Mouse (Mus musculus) CH12.LX (cell line): ENCODE results near the gene Acsm3. TPM values are rescaled to one million over a fixed set of nuclear protein-coding genes. Genes with fewer than 3 reads are reported as not detected.
A peak's percentile ranks its signal among the peaks of the same experiment; 100 is the strongest.

Experiments used
- DNase-seq: peaks from one replicate; pipeline ENCODE4 v3.0.0-alpha.2; 2013; ENCODE audit errors: extremely low read depth
- H3K27ac ChIP-seq: 2 replicates; pipeline ENCODE4 v1.5.1; 2012; ENCODE audit warnings: low read depth, mild to moderate bottlenecking, control low read depth, moderate library complexity; ENCODE audit not compliant: insufficient read depth
- H3K27me3 ChIP-seq: replicated peaks from 2 replicates; pipeline ENCODE3; 2012; ENCODE audit warnings: inconsistent platforms
- H3K36me3 ChIP-seq, 2 experiments: replicated peaks in 1 of 2; 2 replicates each; pipeline versions ENCODE3 to v1.6.1; 2012; ENCODE audit warnings: inconsistent platforms in 1 of 2, low read length in 1 of 2, mild to moderate bottlenecking in 1 of 2, mixed read lengths in 1 of 2, moderate library complexity in 1 of 2; ENCODE audit not compliant: control insufficient read depth in 1 of 2, insufficient read depth in 1 of 2
- H3K4me1 ChIP-seq, 2 experiments: 2 replicates each; pipeline ENCODE4 v1.6.1; 2012; ENCODE audit warnings: inconsistent platforms in 1 of 2, moderate library complexity in 1 of 2; ENCODE audit not compliant: insufficient read depth in 2 of 2, control insufficient read depth in 1 of 2
- H3K4me2 ChIP-seq: 2 replicates; pipeline ENCODE4 v1.6.1; 2012; ENCODE audit warnings: low read depth, mild to moderate bottlenecking, control low read depth; ENCODE audit not compliant: poor library complexity, insufficient read depth, severe bottlenecking
- H3K4me3 ChIP-seq, 3 experiments: fragments of 150-350 bp in 1 of 3; sonication (generic) in 1 of 3; replicated peaks in 1 of 3; 2 replicates each; pipeline versions ENCODE3 to v1.5.1; 2011 to 2012; ENCODE audit warnings: low read depth in 2 of 3, low read length in 2 of 3, mild to moderate bottlenecking in 2 of 3, moderate library complexity in 2 of 3, control low read depth in 1 of 3, improper control_type of control experiment in 1 of 3, inconsistent platforms in 1 of 3, mixed read lengths in 1 of 3; ENCODE audit not compliant: poor library complexity in 1 of 3
- H3K79me2 ChIP-seq: replicated peaks from 2 replicates; pipeline ENCODE4 v1.6.1; 2012; ENCODE audit warnings: mild to moderate bottlenecking, moderate library complexity; ENCODE audit not compliant: control insufficient read depth, poor library complexity, insufficient read depth, severe bottlenecking; ENCODE audit errors: extremely low read depth
- H3K9ac ChIP-seq: 2 replicates; pipeline ENCODE4 v1.6.1; 2012; ENCODE audit warnings: low read depth, mild to moderate bottlenecking, control low read depth, moderate library complexity; ENCODE audit not compliant: insufficient read depth
- H3K9me3 ChIP-seq: replicated peaks from 2 replicates; pipeline ENCODE3; 2012; ENCODE audit warnings: low read length, inconsistent platforms, mixed read lengths
- CHD2 ChIP-seq: IDR thresholded peaks from 2 replicates; pipeline ENCODE4 v1.6.1; 2011; ENCODE audit warnings: low read length, improper control_type of control experiment
- CTCF ChIP-seq, 2 experiments: IDR thresholded peaks in 1 of 2; conservative IDR thresholded peaks in 1 of 2; 2 replicates each; pipeline ENCODE4 v1.5.1; 2011 to 2012; ENCODE audit warnings: low read depth in 2 of 2, low read length in 2 of 2, improper control_type of control experiment in 1 of 2, inconsistent platforms in 1 of 2, mild to moderate bottlenecking in 1 of 2, moderate library complexity in 1 of 2
- E2F4 ChIP-seq: IDR thresholded peaks from 2 replicates; pipeline ENCODE4 v1.6.1; 2011; ENCODE audit warnings: low read depth, low read length, improper control_type of control experiment; ENCODE audit not compliant: insufficient replicate concordance
- ETS1 ChIP-seq: conservative IDR thresholded peaks from 2 replicates; pipeline ENCODE4 v1.6.1; 2012; ENCODE audit warnings: low read depth, mild to moderate bottlenecking, inconsistent platforms, low read length, improper control_type of control experiment, moderate library complexity
- GABPA ChIP-seq: IDR thresholded peaks from 2 replicates; pipeline ENCODE4 v1.6.1; 2012; ENCODE audit warnings: low read depth, low read length, improper control_type of control experiment, inconsistent platforms; ENCODE audit not compliant: insufficient replicate concordance
- MYC ChIP-seq: IDR thresholded peaks from 2 replicates; pipeline ENCODE4 v1.6.1; 2011; ENCODE audit warnings: low read depth, mild to moderate bottlenecking, improper control_type of control experiment, low read length
- NRF1 ChIP-seq: IDR thresholded peaks from 2 replicates; pipeline ENCODE4 v1.6.1; 2014; ENCODE audit warnings: low read depth, mild to moderate bottlenecking, inconsistent platforms, low read length, improper control_type of control experiment, moderate library complexity
- RAD21 ChIP-seq: IDR thresholded peaks from 2 replicates; pipeline ENCODE4 v1.6.1; 2011; ENCODE audit warnings: low read depth, mild to moderate bottlenecking, low read length, improper control_type of control experiment, moderate library complexity
- RCOR1 ChIP-seq: conservative IDR thresholded peaks from 2 replicates; pipeline ENCODE4 v1.6.1; 2012; ENCODE audit warnings: low read depth, mild to moderate bottlenecking, inconsistent platforms, low read length, improper control_type of control experiment
- SMC3 ChIP-seq: IDR thresholded peaks from 2 replicates; pipeline ENCODE4 v1.6.1; 2011; ENCODE audit warnings: low read depth, low read length, improper control_type of control experiment
- TCF12 ChIP-seq: IDR thresholded peaks from 2 replicates; pipeline ENCODE4 v1.6.1; 2014; ENCODE audit warnings: low read depth, mild to moderate bottlenecking, inconsistent platforms, low read length, improper control_type of control experiment
- UBTF ChIP-seq: IDR thresholded peaks from 2 replicates; pipeline ENCODE4 v1.6.1; 2012; ENCODE audit warnings: low read depth, mild to moderate bottlenecking, inconsistent platforms, low read length, improper control_type of control experiment, moderate library complexity
- USF1 ChIP-seq: IDR thresholded peaks from 2 replicates; pipeline ENCODE4 v1.6.1; 2014; ENCODE audit warnings: low read depth, mild to moderate bottlenecking, inconsistent platforms, low read length, improper control_type of control experiment
- USF2 ChIP-seq: conservative IDR thresholded peaks from 2 replicates; pipeline ENCODE4 v1.6.1; 2011; ENCODE audit warnings: low read depth, low read length, improper control_type of control experiment
- ZC3H11A ChIP-seq: IDR thresholded peaks from 2 replicates; pipeline ENCODE4 v1.6.1; 2012; ENCODE audit warnings: low read depth, mild to moderate bottlenecking, inconsistent platforms, low read length, improper control_type of control experiment
- dilution Hi-C: fragments of 300-500 bp; cut with MboI; formaldehyde crosslinking; loops from 2 replicates; pipeline ENCODE4 v1.14.3; 2020; ENCODE audit warnings: low sequenced_read_pairs; ENCODE audit not compliant: extremely low pct_unique_long_range_greater_than_20kb, extremely low pct_ligation_motif_present
- in situ Hi-C: fragments of 300-500 bp; cut with MboI; formaldehyde crosslinking; loops from 3 replicates; pipeline ENCODE4 v1.14.3; 2019; ENCODE audit warnings: low sequenced_read_pairs, low pct_ligation_motif_present, low pct_unique_long_range_greater_than_20kb, mixed read lengths
- polyA plus RNA-seq: library from polyadenylated mRNA; unstranded; fragments of >175 nt; gene quantifications from 2 replicates; pipeline ENCODE4 v1.2.1, GENCODE M21; 2012; ENCODE audit warnings: low read depth; ENCODE audit not compliant: insufficient read length
- total RNA-seq, 2 experiments: library from RNA; depleted of rRNA; stranded (reverse); fragments of 300-350 nt in 1 of 2; fragments of >200 nt in 1 of 2; gene quantifications; 2 replicates each; pipeline ENCODE4 v1.2.3; 2012 to 2014

Acsm3 gene
- total and polyA plus RNA-seq, 3 experiments = 0.17 to 0.69 TPM; not detected in 1

DNA sequence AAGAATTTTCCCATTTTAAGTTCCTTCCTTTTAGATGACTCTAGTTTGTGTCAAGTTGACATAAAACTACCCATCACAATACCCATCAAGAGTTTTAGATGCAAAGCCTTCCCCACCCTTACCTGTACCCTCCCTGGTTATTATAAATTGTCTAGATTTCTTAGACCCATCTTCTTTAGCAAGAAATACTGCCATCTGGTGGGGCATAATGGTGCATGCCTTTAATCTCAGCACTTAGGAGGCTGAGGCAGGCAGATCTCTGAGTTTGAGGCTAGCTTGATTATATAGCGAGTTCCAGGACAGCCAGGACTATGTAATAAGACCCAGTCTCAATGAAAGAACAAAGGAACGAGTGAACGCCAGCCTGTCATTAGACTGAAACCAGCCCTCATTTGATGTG lies 39.8 kb downstream of the Acsm3 start:
- no peaks in the 10 kb centered on the region for H3K27me3 ChIP-seq
- DNase-seq = no peak
- H3K4me2 ChIP-seq = no peak overlapping the region
- H3K27ac ChIP-seq = no peak overlapping the region
- peaks cover 2% of the 10 kb centered on the region for H3K9me3 ChIP-seq
- dilution Hi-C loops (no loop called here), in situ Hi-C loops (no loop called here)
- H3K9ac ChIP-seq = no peak overlapping the region
- H3K79me2 ChIP-seq = no peaks in the 10 kb centered on the region
- H3K4me1 ChIP-seq = no peaks in the 10 kb centered on the region
- H3K36me3 ChIP-seq = peaks cover 1 to 26% of the 10 kb centered on the region in 2 experiments
- H3K4me3 ChIP-seq = no peak overlapping the region
- TF ChIP-seq CTCF (conservative IDR thresholded peaks at IDR 0.05 in 1 of 2, IDR thresholded peaks at IDR 0.05 in 1 of 2; ENCODE audit: low read depth in 2 of 2, low read length in 2 of 2) (peak in 1 of 2 experiments; percentile 45; a peak in 2 of 4 replicates), SMC3 (peak; percentile 22; the same call in 1 of the 2 replicates), RAD21 (peak; percentile 18), RCOR1 (no peak)

GRCm38 (mm10) chr7:119800991-119801390 lies 40.3 kb downstream of the Acsm3 start:
- no peak for TF ChIP-seq NRF1
- no peak for TF ChIP-seq TCF12
- in situ Hi-C loops (no loop called here), dilution Hi-C loops (no loop called here)
- Histone ChIP-seq H3K27ac (no peak overlapping the region), H3K9ac (no peak overlapping the region), H3K4me2 (no peak overlapping the region), H3K79me2 (no peaks in the 10 kb centered on the region), H3K4me3 (no peak overlapping the region), H3K4me1 (no peaks in the 10 kb centered on the region), H3K27me3 (no peaks in the 10 kb centered on the region), H3K36me3 (peaks cover 3 to 28% of the 10 kb centered on the region in 2 experiments), H3K9me3 (peaks cover 2% of the 10 kb centered on the region)
- no peak for DNase-seq

- no peaks in the 10 kb centered on the region for H3K27me3 ChIP-seq
- H3K4me1 ChIP-seq = no peaks in the 10 kb centered on the region
- H3K36me3 ChIP-seq = peaks cover 17 to 57% of the 10 kb centered on the region in 2 experiments
- no peak overlapping the region for H3K27ac ChIP-seq
- no peak for DNase-seq
- dilution Hi-C loops = no loop called here
- H3K79me2 ChIP-seq = no peaks in the 10 kb centered on the region
- H3K9me3 ChIP-seq = no peaks in the 10 kb centered on the region
- TF ChIP-seq USF2 (no peak), RAD21 (no peak), CHD2 (no peak), E2F4 (no peak), GABPA (no peak), UBTF (no peak), MYC (no peak), USF1 (no peak), ZC3H11A (no peak), ETS1 (no peak)
- no peak overlapping the region for H3K9ac ChIP-seq
- in situ Hi-C loops = no loop called here
- H3K4me3 ChIP-seq = no peak overlapping the region
- no peak overlapping the region for H3K4me2 ChIP-seq
Measured at GRCm38 (mm10) chr7:119807396-119807795, 46.7 kb downstream of the Acsm3 start.
